Mouse (Mus musculus) megakaryocyte-erythroid progenitor cell, adult 5 weeks (primary cell): Measurements from ENCODE around the gene Phf21b. TPM values are rescaled to one million over a fixed set of nuclear protein-coding genes. Genes with fewer than 3 reads are reported as not detected.

Source experiments
- polyA plus RNA-seq: library from polyadenylated mRNA; stranded (reverse); fragments of >175 nt; gene quantifications from 2 replicates; pipeline ENCODE4 v1.2.3, GENCODE M21; 2012

Gene Phf21b
- polyA plus RNA-seq = 1.9 and 3.3 TPM in 2 replicates

DNA sequence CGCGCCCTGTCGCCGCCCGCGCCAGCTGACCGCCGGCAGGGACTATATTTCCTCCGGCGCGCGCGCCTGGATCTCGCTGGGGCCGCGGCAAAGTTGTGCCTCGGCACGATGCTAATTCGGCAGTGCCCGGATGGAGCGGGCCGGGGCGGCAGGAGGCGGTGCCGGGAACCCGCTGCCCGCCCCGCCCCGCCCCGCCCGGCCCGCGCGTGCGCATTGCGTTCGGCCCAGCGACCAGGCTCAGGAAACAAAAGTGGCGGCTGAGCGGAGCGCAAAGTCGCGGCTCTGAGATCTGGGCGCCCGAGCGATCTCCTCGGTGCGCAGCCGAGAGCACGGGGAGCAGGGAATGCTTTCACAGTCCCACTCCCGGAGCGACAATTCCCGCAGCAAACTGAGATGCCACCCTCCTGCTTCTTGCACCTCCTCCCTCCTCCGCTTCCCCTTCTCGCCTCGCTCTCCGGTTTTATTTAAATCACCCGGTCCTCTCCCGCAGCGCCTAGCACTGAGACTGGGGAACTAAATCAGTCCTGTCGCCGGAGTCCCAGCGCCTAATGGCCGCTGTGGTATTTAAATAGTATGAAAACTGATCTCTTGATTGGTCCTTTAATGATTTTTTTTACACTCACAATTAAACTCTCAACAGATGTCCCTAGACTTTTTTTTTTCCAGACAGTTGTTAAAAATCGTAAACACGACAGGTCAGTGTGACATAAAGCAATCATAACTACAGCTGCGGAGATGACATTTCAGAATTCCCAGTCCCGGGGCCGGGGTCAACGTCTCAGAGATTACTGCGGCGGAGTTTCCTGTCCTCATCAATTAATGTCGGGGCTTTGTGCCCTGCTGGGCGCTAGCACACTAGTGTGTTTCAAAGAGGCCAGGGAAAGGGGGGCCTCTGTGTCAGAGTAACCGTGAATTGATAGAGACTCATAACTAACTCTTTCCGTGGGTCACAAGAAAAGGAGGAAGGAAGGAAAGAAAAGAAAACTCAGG, at the start of gene Phf21b:
Phf21b (minus strand) TSS at position 44 of the 990 bp plus-strand sequence.

Other genes with a start within 250 kb of the Phf21b start
- 58.0 and 59.3 TPM in 2 replicates for gene Prr5, start 186.4 kb downstream of the Phf21b start, polyA plus RNA-seq
- gene Arhgap8, start 136.0 kb downstream of the Phf21b start, polyA plus RNA-seq = 0.14 TPM in 1 of 2 replicates, not detected in the other
- gene Gm29666, start 64.0 kb upstream of the Phf21b start, polyA plus RNA-seq = 0.02 and 0.03 TPM in 2 replicates
- gene Nup50, start 67.4 kb upstream of the Phf21b start, polyA plus RNA-seq = 18.2 and 19.1 TPM in 2 replicates
- 41.5 and 46.0 TPM in 2 replicates for gene 5031439G07Rik, start 132.5 kb upstream of the Phf21b start, polyA plus RNA-seq
- not detected in 2 replicates for gene Upk3a, start 161.1 kb upstream of the Phf21b start, polyA plus RNA-seq
- 4.5 and 5.6 TPM in 2 replicates for gene Fam118a, start 172.9 kb upstream of the Phf21b start, polyA plus RNA-seq